Mouse (Mus musculus) intestine, embryonic 15.5 days (tissue): ENCODE results near the gene Barhl2. TPM values are rescaled to one million over a fixed set of nuclear protein-coding genes. Genes with fewer than 3 reads are reported as not detected.

ENCODE experiments used
- ATAC-seq: fragments of 200-750 bp; cut with Nextera tagmentation; 2 replicates; pipeline ENCODE4 v1.8.0; 2017; ENCODE audit warnings: moderate TSS enrichment, moderate library complexity
- H3K27ac ChIP-seq: fragments of 300-500 bp; sonication (generic); 2 replicates; pipeline ENCODE4 v1.5.1; 2015; ENCODE audit warnings: mild to moderate bottlenecking, inconsistent platforms
- H3K27me3 ChIP-seq: fragments of 300-500 bp; sonication (generic); replicated peaks from 2 replicates; pipeline ENCODE4 v1.6.1; 2015; ENCODE audit warnings: inconsistent platforms
- H3K36me3 ChIP-seq: fragments of 300-500 bp; sonication (generic); 2 replicates; pipeline ENCODE4 v1.6.1; 2015; ENCODE audit warnings: inconsistent platforms
- H3K4me1 ChIP-seq: fragments of 300-500 bp; sonication (generic); replicated peaks from 2 replicates; pipeline ENCODE4 v1.6.1; 2015; ENCODE audit warnings: inconsistent platforms
- H3K4me2 ChIP-seq: fragments of 300-500 bp; sonication (generic); replicated peaks from 2 replicates; pipeline ENCODE4 v1.6.1; 2015; ENCODE audit warnings: mild to moderate bottlenecking, inconsistent platforms
- H3K4me3 ChIP-seq: fragments of 300-500 bp; sonication (generic); replicated peaks from 2 replicates; pipeline ENCODE4 v1.5.1; 2015; ENCODE audit warnings: inconsistent platforms
- H3K9ac ChIP-seq: fragments of 300-500 bp; sonication (generic); 2 replicates; pipeline ENCODE4 v1.6.1; 2015; ENCODE audit warnings: inconsistent platforms
- H3K9me3 ChIP-seq: fragments of 300-500 bp; sonication (generic); 2 replicates; pipeline ENCODE4 v1.6.1; 2016; ENCODE audit warnings: inconsistent platforms
- WGBS: fragments of 180-500 bp; shearing (Covaris S2); methylation state at CpG from one replicate; pipeline ENCODE4 v1.1.7; 2015; 5-methylcytosine and 5-hydroxymethylcytosine counted together
- polyA plus RNA-seq: library from polyadenylated mRNA; unstranded; fragments of >200 nt; fragmentation: Nextera tagmentation; extraction: Ambion mirVana; gene quantifications from 2 replicates; pipeline ENCODE4 v1.2.1, GENCODE M21; 2015

Barhl2 gene
- polyA plus RNA-seq, 1 experiment from 2014 or later, result not detected

DNA sequence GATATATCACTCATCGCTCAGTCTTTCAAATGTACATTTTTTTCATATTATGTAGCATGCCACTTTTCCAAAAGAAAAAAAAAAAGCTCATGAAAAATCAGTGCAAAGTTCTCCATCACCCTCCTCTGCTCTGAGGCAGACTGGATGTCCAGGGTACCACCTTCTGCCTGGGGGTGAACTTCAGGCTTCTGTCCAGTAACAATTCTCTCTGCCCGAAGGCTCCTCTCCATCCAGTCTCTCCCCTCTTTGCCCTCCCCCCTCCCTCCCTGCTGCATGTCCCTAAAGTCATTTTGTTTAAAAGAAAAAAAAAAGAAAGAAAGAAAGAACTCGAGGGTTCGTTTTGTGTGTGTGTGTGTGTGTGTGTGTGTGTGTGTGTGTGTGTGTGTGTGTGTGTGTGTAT lies 5.3 kb downstream of the Barhl2 start:
- H3K9me3 ChIP-seq, result no peaks in the 10 kb centered on the region
- H3K4me1 ChIP-seq, result 0 out of 2 replicates have a peak, but pooled peaks cover 11% of the 10 kb centered on the region
- H3K27ac ChIP-seq, result no peak overlapping the region
- no peak overlapping the region for H3K4me3 ChIP-seq
- no peak for ATAC-seq
- H3K27me3 ChIP-seq, result peaks cover 91% of the 10 kb centered on the region
- H3K4me2 ChIP-seq, result no peak overlapping the region
- no peak overlapping the region for H3K9ac ChIP-seq
- no peaks in the 10 kb centered on the region for H3K36me3 ChIP-seq
- WGBS, result 12% methylated on average over 4 of the region's 4 CpGs

DNA sequence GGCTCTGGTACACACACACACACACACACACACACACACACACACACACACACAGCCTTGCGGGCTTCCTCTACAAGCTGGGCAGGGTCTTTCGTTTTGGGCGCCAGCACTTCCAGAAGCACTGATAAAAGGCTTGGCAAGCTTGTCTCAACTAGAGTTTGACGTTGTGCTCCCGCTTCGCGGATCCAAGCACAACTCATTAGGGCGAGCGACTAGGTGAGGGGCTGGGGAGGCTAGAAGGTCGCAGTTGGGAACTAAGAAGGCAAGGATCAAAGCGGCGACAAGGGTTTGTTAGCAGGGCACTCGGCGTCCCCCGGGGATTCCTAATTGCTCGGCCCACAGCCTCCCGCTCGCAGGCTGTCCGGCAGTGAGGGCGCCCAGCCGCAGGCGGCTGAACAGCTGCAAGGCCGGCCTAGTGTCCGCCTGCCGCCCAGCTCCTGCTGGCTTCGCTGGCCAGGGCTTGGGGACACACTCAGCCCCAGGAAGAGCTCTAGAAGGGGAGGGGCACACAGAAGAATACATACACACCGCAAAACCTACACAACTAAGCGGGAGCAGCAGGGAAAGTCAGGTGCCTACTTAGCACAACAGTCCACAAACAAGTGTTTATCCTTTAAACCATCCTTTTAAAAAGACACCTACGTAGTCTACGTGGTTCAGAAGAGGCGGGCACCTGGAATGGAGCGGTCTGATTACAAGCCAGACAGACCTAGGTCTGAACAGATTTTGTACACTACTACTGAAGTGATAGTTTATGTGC lies 6.1 kb downstream of the Barhl2 start:
- no peaks in the 10 kb centered on the region for H3K36me3 ChIP-seq
- 0 out of 2 replicates have a peak, but pooled peaks have one; percentile 24 for ATAC-seq
- no peak overlapping the region for H3K4me3 ChIP-seq
- no peak overlapping the region for H3K4me2 ChIP-seq
- 0 out of 2 replicates have a peak, but pooled peaks cover 11% of the 10 kb centered on the region for H3K4me1 ChIP-seq
- H3K27ac ChIP-seq, result no peak overlapping the region
- no peaks in the 10 kb centered on the region for H3K9me3 ChIP-seq
- WGBS, result under 1% methylated on average over 32 of the region's 32 CpGs
- no peak overlapping the region for H3K9ac ChIP-seq
- H3K27me3 ChIP-seq, result peaks cover 91% of the 10 kb centered on the region

DNA sequence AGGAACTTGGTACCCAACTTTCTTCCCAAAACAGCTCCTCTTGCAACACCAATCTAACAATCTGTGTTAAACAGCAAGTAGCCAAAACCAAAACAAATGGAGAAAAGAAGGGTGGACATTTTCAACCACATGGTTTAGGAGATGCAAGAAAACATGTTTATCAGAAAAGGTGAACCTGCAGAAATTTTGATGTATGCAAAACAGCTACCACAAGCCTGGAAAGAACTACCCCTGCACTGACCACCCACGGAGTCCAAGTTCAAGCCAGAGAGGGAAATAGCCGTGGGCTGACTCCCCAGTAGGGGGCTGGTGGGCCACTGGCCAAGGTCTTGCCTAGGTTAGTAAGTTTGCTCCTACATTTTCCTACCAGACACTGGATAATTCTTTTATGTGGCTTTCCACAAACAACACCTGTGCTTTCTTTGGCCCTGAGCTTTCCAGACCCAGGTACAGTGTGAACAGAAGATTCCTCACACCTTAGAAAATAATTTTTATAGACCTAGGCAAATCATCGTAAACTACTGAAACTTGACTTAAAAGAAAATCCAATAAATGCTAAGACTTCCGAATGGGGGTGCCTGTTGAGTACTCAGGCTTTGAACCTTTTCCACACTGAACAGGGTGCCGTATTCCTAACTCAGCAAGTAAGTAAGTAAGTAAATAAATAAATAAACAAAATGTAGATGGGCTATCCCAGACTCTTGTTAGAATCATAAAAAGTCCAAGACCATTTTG lies 7.4 kb downstream of the Barhl2 start:
- no peak overlapping the region for H3K9ac ChIP-seq
- H3K9me3 ChIP-seq, result no peaks in the 10 kb centered on the region
- H3K36me3 ChIP-seq, result no peaks in the 10 kb centered on the region
- H3K27me3 ChIP-seq, result peaks cover 90% of the 10 kb centered on the region
- 14% methylated on average over 5 of the region's 5 CpGs for WGBS
- no peak overlapping the region for H3K4me2 ChIP-seq
- no peak for ATAC-seq
- H3K4me3 ChIP-seq, result no peak overlapping the region
- 0 out of 2 replicates have a peak, but pooled peaks cover 11% of the 10 kb centered on the region for H3K4me1 ChIP-seq
- no peak overlapping the region for H3K27ac ChIP-seq

DNA sequence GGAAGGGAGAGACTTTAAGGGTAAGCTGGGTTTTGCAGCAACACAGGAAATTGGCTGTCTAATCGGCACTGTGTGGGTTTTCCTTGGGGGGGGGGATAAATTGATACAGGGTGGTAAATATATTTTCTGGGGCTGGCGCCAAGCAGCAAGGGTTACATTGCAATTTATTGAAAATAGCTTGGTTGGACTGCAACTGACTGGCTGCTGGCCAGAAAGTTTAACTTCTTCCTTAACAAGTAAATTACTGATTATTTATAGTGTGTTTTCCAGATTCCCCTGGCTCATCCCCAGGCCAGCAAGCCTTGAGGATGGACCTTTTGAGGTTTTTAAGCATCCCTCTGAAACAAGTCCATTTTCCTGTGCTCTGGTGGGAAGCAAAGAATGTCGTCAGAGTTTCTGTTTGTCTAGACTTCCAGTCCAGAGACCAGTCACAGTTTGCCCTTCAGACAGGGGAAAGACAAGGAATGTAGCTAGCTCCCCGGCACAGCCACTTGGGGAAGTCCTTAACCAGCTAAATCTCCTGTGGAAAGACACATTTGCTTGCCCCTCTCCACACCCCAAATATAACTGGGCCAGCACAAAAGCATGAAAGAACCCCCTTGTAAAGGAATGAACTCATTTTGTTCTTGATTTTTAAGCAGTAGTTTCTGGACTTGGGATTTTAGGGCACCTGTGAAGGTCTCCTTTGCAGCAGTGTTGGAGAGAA lies 8.1 kb downstream of the Barhl2 start:
- WGBS, result 15% methylated on average over 4 of the region's 4 CpGs

DNA sequence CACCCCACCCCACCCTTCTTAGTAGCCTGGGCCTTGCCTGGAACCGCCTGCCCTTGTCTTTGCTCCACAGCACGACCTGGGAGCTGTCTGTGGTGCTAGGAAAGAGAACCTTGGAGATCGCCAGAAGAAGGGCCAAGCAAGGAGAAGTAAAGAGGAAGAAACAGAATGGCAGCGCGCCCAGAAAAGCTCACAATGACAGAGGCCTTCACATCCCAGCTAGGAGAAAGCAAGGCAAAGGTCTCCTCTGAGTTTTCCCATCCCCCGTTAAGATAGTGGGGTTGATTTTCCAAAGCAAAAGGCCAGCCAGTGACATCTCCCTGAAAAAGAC lies 9.2 kb downstream of the Barhl2 start:
- H3K4me2 ChIP-seq, result no peak overlapping the region
- H3K4me3 ChIP-seq, result no peak overlapping the region
- no peak overlapping the region for H3K9ac ChIP-seq
- H3K4me1 ChIP-seq, result 0 out of 2 replicates have a peak, but pooled peaks cover 8% of the 10 kb centered on the region
- no peak for ATAC-seq
- H3K36me3 ChIP-seq, result no peaks in the 10 kb centered on the region
- peaks cover 80% of the 10 kb centered on the region for H3K27me3 ChIP-seq
- no peak overlapping the region for H3K27ac ChIP-seq
- under 1% methylated on average over 6 of the region's 6 CpGs for WGBS
- no peaks in the 10 kb centered on the region for H3K9me3 ChIP-seq

More for the DNA sequence above, 8.1 kb downstream of the Barhl2 start:
- Histone ChIP-seq H3K27ac (no peak overlapping the region), H3K36me3 (no peaks in the 10 kb centered on the region), H3K9ac (no peak overlapping the region), H3K4me2 (no peak overlapping the region), H3K9me3 (no peaks in the 10 kb centered on the region), H3K4me1 (0 out of 2 replicates have a peak, but pooled peaks cover 11% of the 10 kb centered on the region), H3K4me3 (no peak overlapping the region), H3K27me3 (peaks cover 86% of the 10 kb centered on the region)
- ATAC-seq, result no peak

DNA sequence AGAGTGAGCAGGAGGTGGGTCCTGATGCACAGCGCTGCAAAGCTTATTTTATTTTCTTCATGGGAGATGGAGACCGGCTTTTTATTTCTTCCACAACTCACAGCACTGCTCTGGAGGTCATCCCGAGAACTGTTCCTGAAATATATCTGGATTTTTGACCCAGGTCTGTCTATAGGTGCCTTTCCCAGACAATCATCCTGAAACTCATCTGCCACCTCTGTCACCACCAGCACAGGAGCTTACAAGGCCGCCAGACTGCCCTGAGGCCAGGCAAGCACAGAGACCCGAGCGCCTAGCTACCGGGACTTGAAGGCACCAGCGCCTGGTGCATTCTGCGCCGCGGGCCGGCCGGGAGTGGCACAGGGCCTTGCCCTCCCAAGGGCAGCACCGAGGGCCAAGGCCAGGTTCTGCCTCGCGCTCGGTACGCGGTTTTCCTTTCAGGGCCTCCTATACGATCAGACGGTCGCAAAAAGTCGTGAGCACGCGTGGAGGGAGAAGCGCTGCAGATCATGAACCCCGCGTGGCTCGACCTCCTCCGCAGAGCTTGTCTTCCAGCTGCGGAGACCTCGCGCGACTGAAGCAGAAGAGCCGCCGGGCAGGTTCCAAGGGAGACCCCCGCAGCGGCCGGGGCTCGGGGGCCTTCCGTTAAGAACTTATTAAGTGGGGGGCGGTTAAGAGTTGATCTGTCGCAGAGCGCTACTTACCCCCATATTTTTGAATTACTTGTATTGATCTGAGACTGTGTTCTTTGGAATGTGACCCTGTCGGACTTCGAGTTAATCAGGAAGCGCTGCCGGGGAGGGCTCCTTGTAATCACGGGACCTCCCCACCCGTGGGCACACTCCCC lies 9.8 kb downstream of the Barhl2 start:
- Histone ChIP-seq H3K4me3 (no peak overlapping the region), H3K9ac (no peak overlapping the region), H3K4me2 (no peak overlapping the region), H3K9me3 (no peaks in the 10 kb centered on the region), H3K27me3 (peaks cover 74% of the 10 kb centered on the region), H3K36me3 (no peaks in the 10 kb centered on the region), H3K4me1 (0 out of 2 replicates have a peak, but pooled peaks cover 5% of the 10 kb centered on the region), H3K27ac (no peak overlapping the region)
- WGBS, result 5% methylated on average over 50 of the region's 50 CpGs
- ATAC-seq, result no peak

DNA sequence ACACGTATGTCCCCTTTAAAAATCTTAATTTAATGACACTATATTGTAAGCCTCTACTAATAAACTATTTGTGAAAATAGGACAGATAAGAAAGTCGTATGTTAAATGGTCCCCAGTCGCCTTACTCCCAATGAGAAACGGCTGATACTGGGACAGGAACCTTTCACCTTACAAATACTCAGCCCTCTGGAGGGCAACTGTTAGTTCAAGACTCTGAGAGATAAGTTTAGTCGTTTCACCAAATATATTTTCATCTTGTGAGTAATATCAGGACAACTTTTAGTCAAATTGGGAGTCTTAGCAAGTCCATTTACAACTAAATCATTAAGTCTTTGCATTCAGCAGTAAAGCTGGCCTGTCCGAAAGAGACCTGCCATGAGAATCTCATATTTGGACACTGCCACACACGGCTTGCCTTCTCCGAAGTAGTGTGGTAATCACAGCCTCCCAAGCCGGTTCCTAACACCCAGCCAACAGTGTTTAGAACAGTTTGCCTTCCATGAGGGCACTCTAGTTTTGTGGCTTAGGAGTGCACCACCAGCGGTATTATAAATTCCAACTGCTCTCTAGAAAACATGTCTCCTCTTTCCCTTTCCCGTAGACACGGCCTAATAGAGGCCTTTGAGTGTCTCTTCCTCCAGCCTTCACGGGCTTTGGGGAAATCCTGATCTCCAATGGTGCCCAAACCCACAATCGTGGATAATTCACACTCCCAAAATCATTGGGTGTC lies 10.7 kb downstream of the Barhl2 start:
- no peaks in the 10 kb centered on the region for H3K9me3 ChIP-seq
- no peaks in the 10 kb centered on the region for H3K36me3 ChIP-seq
- no peak for ATAC-seq
- H3K4me3 ChIP-seq, result no peak overlapping the region
- no peak overlapping the region for H3K9ac ChIP-seq
- 43% methylated on average over 14 of the region's 14 CpGs for WGBS
- H3K4me1 ChIP-seq, result 0 out of 2 replicates have a peak, but pooled peaks cover 3% of the 10 kb centered on the region
- peaks cover 71% of the 10 kb centered on the region for H3K27me3 ChIP-seq
- no peak overlapping the region for H3K4me2 ChIP-seq
- H3K27ac ChIP-seq, result no peak overlapping the region

DNA sequence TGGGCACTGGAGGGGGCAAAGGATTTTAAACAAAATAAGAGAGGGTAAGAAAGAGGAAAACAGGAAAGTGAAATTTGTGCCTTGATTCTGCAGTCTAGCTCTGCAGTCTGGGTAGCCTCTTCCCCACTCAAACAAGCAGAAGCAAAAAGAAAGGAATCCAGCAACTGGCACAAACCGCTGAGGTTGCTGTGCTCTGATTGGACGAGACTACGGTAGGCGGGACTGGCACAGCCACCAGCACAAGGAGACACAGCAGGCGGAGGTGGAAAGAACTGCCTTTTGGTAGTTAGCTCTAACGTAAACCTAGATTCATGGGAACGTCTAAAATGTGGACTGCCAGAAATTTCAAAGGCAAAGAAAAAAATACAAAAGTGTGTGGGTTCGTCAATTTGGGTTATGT lies 11.4 kb downstream of the Barhl2 start:
- H3K27ac ChIP-seq, result no peak overlapping the region
- no peak overlapping the region; the same call in 1 of the 2 replicates for H3K9ac ChIP-seq
- H3K4me1 ChIP-seq, result 0 out of 2 replicates have a peak, but pooled peaks cover 3% of the 10 kb centered on the region
- 6% methylated on average over 8 of the region's 8 CpGs for WGBS
- H3K4me2 ChIP-seq, result no peak overlapping the region
- no peak for ATAC-seq
- no peaks in the 10 kb centered on the region for H3K9me3 ChIP-seq
- no peaks in the 10 kb centered on the region for H3K36me3 ChIP-seq
- peaks cover 65% of the 10 kb centered on the region for H3K27me3 ChIP-seq
- H3K4me3 ChIP-seq, result no peak overlapping the region

DNA sequence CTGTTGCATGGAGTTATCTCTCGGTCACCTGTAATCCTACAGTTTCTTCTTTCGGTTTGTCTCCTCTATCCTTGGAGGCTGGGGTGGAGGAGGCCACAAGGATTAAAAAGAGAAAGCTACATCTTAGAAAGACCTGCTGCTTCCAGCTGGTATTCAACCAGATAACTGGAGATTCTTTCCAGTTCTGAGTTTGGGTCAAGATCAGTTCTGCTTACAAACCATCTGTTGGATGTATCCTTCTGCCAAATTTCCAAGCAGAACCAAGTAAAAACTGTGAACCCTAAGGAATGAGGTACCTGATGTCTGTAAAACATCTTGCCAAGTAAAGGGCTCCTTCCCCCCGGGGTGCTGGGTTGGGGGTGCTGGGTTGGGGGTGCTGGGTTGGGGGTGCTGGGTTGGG lies 12.3 kb downstream of the Barhl2 start:
- H3K4me3 ChIP-seq, result no peak overlapping the region
- H3K27ac ChIP-seq, result no peak overlapping the region
- ATAC-seq, result no peak
- no peak overlapping the region for H3K9ac ChIP-seq
- peaks cover 57% of the 10 kb centered on the region for H3K27me3 ChIP-seq
- WGBS, result 72% methylated on average over 3 of the region's 3 CpGs
- no peaks in the 10 kb centered on the region for H3K9me3 ChIP-seq
- H3K36me3 ChIP-seq, result no peaks in the 10 kb centered on the region
- H3K4me2 ChIP-seq, result no peak overlapping the region
- H3K4me1 ChIP-seq, result 0 out of 2 replicates have a peak, but pooled peaks cover 3% of the 10 kb centered on the region

DNA sequence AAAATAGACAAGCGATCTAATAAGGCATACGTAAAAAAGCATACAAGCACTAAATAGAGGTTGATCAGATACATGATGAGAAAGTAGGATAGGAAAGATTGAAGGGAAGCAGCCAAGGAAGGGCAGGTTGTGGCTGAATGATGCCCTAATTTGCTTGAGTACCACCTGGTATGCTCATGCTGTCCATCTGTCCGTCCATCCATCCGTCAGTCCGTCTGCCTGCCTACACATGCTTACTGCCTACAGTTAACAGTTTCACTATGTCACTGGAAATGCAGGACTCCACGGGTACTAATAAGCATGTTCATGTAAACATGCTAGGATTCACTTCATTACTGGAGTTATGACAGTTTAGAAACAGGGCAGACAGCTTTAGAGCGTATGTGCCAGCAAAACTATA lies 19.1 kb downstream of the Barhl2 start:
- ATAC-seq, result no peak
- H3K27me3 ChIP-seq, result peaks cover 4% of the 10 kb centered on the region; the same call in 1 of the 2 replicates
- no peak overlapping the region for H3K4me2 ChIP-seq
- H3K9me3 ChIP-seq, result no peaks in the 10 kb centered on the region
- H3K36me3 ChIP-seq, result no peaks in the 10 kb centered on the region
- WGBS, result 86% methylated on average over 7 of the region's 7 CpGs
- no peaks in the 10 kb centered on the region for H3K4me1 ChIP-seq
- H3K27ac ChIP-seq, result no peak overlapping the region
- no peak overlapping the region for H3K4me3 ChIP-seq
- H3K9ac ChIP-seq, result no peak overlapping the region

DNA sequence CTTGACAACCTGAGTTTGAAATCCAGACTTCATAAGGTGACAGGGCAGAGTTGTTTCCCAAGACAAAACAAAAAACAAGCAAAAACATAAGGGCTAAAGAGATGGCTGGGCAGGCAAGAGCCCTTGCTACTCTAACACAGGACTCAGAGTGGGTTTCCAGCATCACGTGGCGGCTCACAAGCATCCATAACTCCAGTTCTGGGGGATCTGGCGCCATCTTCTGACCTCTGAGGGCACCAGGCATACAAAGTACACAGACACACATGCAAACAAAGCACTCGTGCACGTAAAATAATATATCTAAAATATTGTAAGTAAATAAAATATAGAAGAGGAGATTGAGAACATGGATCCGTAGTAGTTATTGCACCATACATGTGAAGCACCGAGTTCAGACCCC lies 31.9 kb downstream of the Barhl2 start:
- Histone ChIP-seq H3K27ac (no peak overlapping the region), H3K4me1 (no peaks in the 10 kb centered on the region), H3K36me3 (no peaks in the 10 kb centered on the region), H3K4me2 (no peak overlapping the region), H3K9me3 (no peaks in the 10 kb centered on the region), H3K9ac (no peak overlapping the region), H3K4me3 (no peak overlapping the region), H3K27me3 (no peaks in the 10 kb centered on the region)
- 72% methylated on average over 7 of the region's 7 CpGs for WGBS
- no peak for ATAC-seq
